Mouse (Mus musculus): ENCODE results near the gene Cyp2t4. TPM values are rescaled to one million over a fixed set of nuclear protein-coding genes. Genes with fewer than 3 reads are reported as not detected.

The Cyp2t4 gene
- total and polyA plus RNA-seq, 3 experiments = 0.28 TPM; not detected in 2

- no peak for DNase-seq (ENCODE audit: low read depth, low spot score)
- H3K4me3 ChIP-seq (ENCODE audit: control insufficient read depth in 1 of 2, insufficient read depth in 1 of 2, low read depth in 2 of 2, low read length in 2 of 2) = no peak overlapping the region
- TF ChIP-seq POLR2AphosphoS5 (IDR thresholded peaks at IDR 0.05; ENCODE audit: borderline replicate concordance, low read depth, low read length) = no peak
- TF ChIP-seq HCFC1 (IDR thresholded peaks at IDR 0.05; ENCODE audit: low read depth, low read length) = no peak
- no peak for TF ChIP-seq GATA1 (IDR thresholded peaks at IDR 0.05; ENCODE audit: low read depth, low read length)
- TF ChIP-seq USF2 (IDR thresholded peaks at IDR 0.05; ENCODE audit: borderline replicate concordance in 1 of 2, insufficient read depth in 1 of 2, low read depth in 1 of 2, low read length in 2 of 2) = no peak
- TF ChIP-seq ETS1 (IDR thresholded peaks at IDR 0.05; ENCODE audit: low read depth, low read length) = no peak
- TF ChIP-seq CHD2 (IDR thresholded peaks at IDR 0.05; ENCODE audit: low read length) = no peak
- TF ChIP-seq MYB (IDR thresholded peaks at IDR 0.05; ENCODE audit: low read depth, low read length) = no peak
- TF ChIP-seq CHD1 (IDR thresholded peaks at IDR 0.05; ENCODE audit: low read depth, low read length) = no peak
- TF ChIP-seq JUND (IDR thresholded peaks at IDR 0.05; ENCODE audit: low read depth, low read length) = no peak
- TF ChIP-seq TAL1 (IDR thresholded peaks at IDR 0.05; ENCODE audit: low read length) = no peak
- TF ChIP-seq SMC3 (IDR thresholded peaks at IDR 0.05; ENCODE audit: low read depth, low read length) = no peak
- no peak overlapping the region for H3K27ac ChIP-seq (ENCODE audit: control insufficient read depth, low read depth, low read length)
- H3K36me3 ChIP-seq (ENCODE audit: control insufficient read depth in 1 of 2, insufficient read depth in 2 of 2, low read length in 2 of 2) = peaks cover 0 to 2% of the 10 kb centered on the region in 2 experiments; a peak in 2 of 4 replicates
- H3K79me2 ChIP-seq (ENCODE audit: control insufficient read depth, insufficient read depth, low read length, poor library complexity) = no peaks in the 10 kb centered on the region
- H3K9ac ChIP-seq (ENCODE audit: control insufficient read depth, low read depth, low read length, poor library complexity, severe bottlenecking) = no peak overlapping the region
- peaks cover 0 to 6% of the 10 kb centered on the region in 2 experiments; a peak in 2 of 4 replicates for H3K4me1 ChIP-seq (ENCODE audit: control insufficient read depth in 1 of 2, insufficient read depth in 2 of 2, low read length in 2 of 2)
- no peaks in the 10 kb centered on the region for H3K9me3 ChIP-seq (replicated peaks; ENCODE audit: insufficient read depth, low read length)
- H3K27me3 ChIP-seq (ENCODE audit: control insufficient read depth in 1 of 2, insufficient read depth in 2 of 2, low read length in 2 of 2) = no peaks in the 10 kb centered on the region
Measured at GRCm38 (mm10) chr7:27174496-27174895, 21.0 kb downstream of the Cyp2t4 start.

GRCm38 (mm10) chr7:27174896-27175295 lies 21.4 kb downstream of the Cyp2t4 start:
- Histone ChIP-seq H3K79me2 (ENCODE audit: control insufficient read depth, insufficient read depth, low read length, poor library complexity) (no peaks in the 10 kb centered on the region), H3K27ac (ENCODE audit: control insufficient read depth, low read depth, low read length) (no peak overlapping the region), H3K36me3 (ENCODE audit: control insufficient read depth in 1 of 2, insufficient read depth in 2 of 2, low read length in 2 of 2) (peaks cover 0 to 3% of the 10 kb centered on the region in 2 experiments; a peak in 2 of 4 replicates), H3K27me3 (ENCODE audit: control insufficient read depth in 1 of 2, insufficient read depth in 2 of 2, low read length in 2 of 2) (no peaks in the 10 kb centered on the region), H3K9ac (ENCODE audit: control insufficient read depth, low read depth, low read length, poor library complexity, severe bottlenecking) (no peak overlapping the region), H3K9me3 (replicated peaks; ENCODE audit: insufficient read depth, low read length) (no peaks in the 10 kb centered on the region), H3K4me1 (ENCODE audit: control insufficient read depth in 1 of 2, insufficient read depth in 2 of 2, low read length in 2 of 2) (peaks cover 0 to 7% of the 10 kb centered on the region in 2 experiments; a peak in 2 of 4 replicates), H3K4me3 (ENCODE audit: control insufficient read depth in 1 of 2, insufficient read depth in 1 of 2, low read depth in 2 of 2, low read length in 2 of 2) (no peak overlapping the region)
- TF ChIP-seq ZMIZ1 (IDR thresholded peaks at IDR 0.05; ENCODE audit: low read depth, low read length) (no peak), GABPA (IDR thresholded peaks at IDR 0.05; ENCODE audit: low read depth, low read length) (no peak), ZC3H11A (IDR thresholded peaks at IDR 0.05; ENCODE audit: low read depth, low read length) (no peak), ELF1 (IDR thresholded peaks at IDR 0.05; ENCODE audit: low read depth, low read length) (no peak), SMC3 (IDR thresholded peaks at IDR 0.05; ENCODE audit: low read depth, low read length) (no peak), HCFC1 (IDR thresholded peaks at IDR 0.05; ENCODE audit: low read depth, low read length) (no peak), MEF2A (IDR thresholded peaks at IDR 0.05; ENCODE audit: extremely low read depth, insufficient replicate concordance, low read depth, low read length, poor library complexity, severe bottlenecking) (no peak), ZNF384 (IDR thresholded peaks at IDR 0.05; ENCODE audit: low read depth, low read length) (no peak), POLR2A (IDR thresholded peaks at IDR 0.05; ENCODE audit: control insufficient read depth in 1 of 2, insufficient read depth in 1 of 2, low read depth in 1 of 2, low read length in 2 of 2, poor library complexity in 1 of 2) (no peak), USF2 (IDR thresholded peaks at IDR 0.05; ENCODE audit: borderline replicate concordance in 1 of 2, insufficient read depth in 1 of 2, low read depth in 1 of 2, low read length in 2 of 2) (no peak), UBTF (IDR thresholded peaks at IDR 0.05; ENCODE audit: borderline replicate concordance, insufficient read depth, low read depth, low read length) (no peak), SIN3A (IDR thresholded peaks at IDR 0.05; ENCODE audit: low read length) (no peak)
- DNase-seq (ENCODE audit: low read depth, low spot score) = no peak
